Mouse (Mus musculus) erythroblast, embryonic 14.5 days (primary cell): ENCODE measurements around the gene Prkacb.

Experiments
- GATA1 ChIP-seq: IDR thresholded peaks from 2 replicates; pipeline ENCODE4 v1.6.1; 2012; ENCODE audit warnings: low read length, inconsistent platforms, mixed read lengths
- TAL1 ChIP-seq: IDR thresholded peaks from 3 replicates; pipeline ENCODE4 v1.6.1; 2012; ENCODE audit warnings: low read length, inconsistent platforms, mixed read lengths

GRCm38 (mm10) chr3:146711559-146711958, 101.2 kb downstream of the Prkacb start:
- no peak for TF ChIP-seq GATA1
- TF ChIP-seq TAL1, result no peak
